Mouse (Mus musculus) heart, postnatal 0 days (tissue): Measurements from ENCODE around the gene Wwp2.

ENCODE experiments used
- CTCF ChIP-seq: IDR thresholded peaks from 2 replicates; pipeline ENCODE4 v1.5.1; 2016; ENCODE audit warnings: antibody characterized with exemption, control low read depth, low read depth
- EP300 ChIP-seq: IDR thresholded peaks from 2 replicates; pipeline ENCODE4 v1.6.1; 2016; ENCODE audit warnings: antibody characterized with exemption, low read depth

- peak; percentile 67 for TF ChIP-seq CTCF
- no peak for TF ChIP-seq EP300
Observed at GRCm38 (mm10) chr8:107603026-107603425, 166.9 kb downstream of the Wwp2 start.
